Mouse (Mus musculus) heart, embryonic 14.5 days (tissue): ENCODE measurements around the gene Sgcd. TPM values are rescaled to one million over a fixed set of nuclear protein-coding genes. Genes with fewer than 3 reads are reported as not detected.

Experiments used
- ATAC-seq: fragments of 200-750 bp; cut with Nextera tagmentation; 2 replicates; pipeline ENCODE4 v1.8.0; 2017; ENCODE audit warnings: low read depth, moderate TSS enrichment; ENCODE audit not compliant: insufficient number of reproducible peaks, insufficient read depth, low FRiP score
- H3K27ac ChIP-seq, 2 experiments: fragments of 200-500 bp in 1 of 2; fragments of 300-500 bp in 1 of 2; sonication (generic) in 1 of 2; replicated peaks in 1 of 2; 2 replicates each; pipeline ENCODE4 v1.5.1; 2012 to 2014; ENCODE audit warnings: low read depth in 2 of 2, low read length in 2 of 2, control low read depth in 1 of 2, mild to moderate bottlenecking in 1 of 2, mixed read lengths in 1 of 2; ENCODE audit not compliant: control insufficient read depth in 1 of 2, insufficient read depth in 1 of 2
- H3K27me3 ChIP-seq: fragments of 300-500 bp; sonication (generic); 2 replicates; pipeline ENCODE4 v1.6.1; 2014; ENCODE audit warnings: mild to moderate bottlenecking, low read length, control low read depth; ENCODE audit not compliant: control insufficient read depth, insufficient read depth
- H3K36me3 ChIP-seq: fragments of 300-500 bp; sonication (generic); 2 replicates; pipeline ENCODE4 v1.6.1; 2014; ENCODE audit warnings: mild to moderate bottlenecking, control low read depth, low read length, mixed read lengths; ENCODE audit not compliant: control insufficient read depth, insufficient read depth
- H3K4me1 ChIP-seq, 2 experiments: fragments of 200-500 bp in 1 of 2; fragments of 300-500 bp in 1 of 2; sonication (generic) in 1 of 2; 2 replicates each; pipeline ENCODE4 v1.6.1; 2012 to 2014; ENCODE audit warnings: low read length in 2 of 2, control low read depth in 1 of 2, mixed read lengths in 1 of 2; ENCODE audit not compliant: control insufficient read depth in 2 of 2, insufficient read depth in 2 of 2
- H3K4me2 ChIP-seq: fragments of 300-500 bp; sonication (generic); 2 replicates; pipeline ENCODE4 v1.6.1; 2014; ENCODE audit warnings: mild to moderate bottlenecking, low read length
- H3K4me3 ChIP-seq, 2 experiments: fragments of 200-500 bp in 1 of 2; fragments of 300-500 bp in 1 of 2; sonication (generic) in 1 of 2; 2 replicates each; pipeline ENCODE4 v1.5.1; 2012 to 2014; ENCODE audit warnings: low read length in 2 of 2, mild to moderate bottlenecking in 2 of 2, control low read depth in 1 of 2, low read depth in 1 of 2, moderate library complexity in 1 of 2; ENCODE audit not compliant: control insufficient read depth in 1 of 2, insufficient read depth in 1 of 2
- H3K9ac ChIP-seq: fragments of 300-500 bp; sonication (generic); 2 replicates; pipeline ENCODE4 v1.6.1; 2014; ENCODE audit warnings: mild to moderate bottlenecking, low read length
- H3K9me3 ChIP-seq: fragments of 300-500 bp; sonication (generic); 2 replicates; pipeline ENCODE4 v1.6.1; 2016; ENCODE audit warnings: low read length, control low read depth; ENCODE audit not compliant: control insufficient read depth
- WGBS: fragments of 180-500 bp; shearing (Covaris S2); extraction: QIAGEN DNeasy Blood & Tissue Kit; methylation state at CpG from one replicate; pipeline ENCODE4 v1.1.7; 2014; 5-methylcytosine and 5-hydroxymethylcytosine counted together
- polyA plus RNA-seq: library from polyadenylated mRNA; unstranded; fragments of >200 nt; fragmentation: Nextera tagmentation; extraction: Ambion mirVana; gene quantifications from 2 replicates; pipeline ENCODE4 v1.2.1, GENCODE M21; 2014

Gene Sgcd
- polyA plus RNA-seq, 1 experiment from 2014 or later, result 8.9 TPM

- Histone ChIP-seq H3K9me3 (no peaks in the 10 kb centered on the region), H3K4me1 (no peaks in the 10 kb centered on the region), H3K27me3 (no peaks in the 10 kb centered on the region), H3K9ac (no peak overlapping the region), H3K27ac (no peak overlapping the region), H3K4me2 (no peak overlapping the region), H3K36me3 (no peaks in the 10 kb centered on the region), H3K4me3 (no peak overlapping the region)
- ATAC-seq, result no peak
- 61% methylated on average over 1 of the region's 1 CpGs for WGBS
These were observed 293.2 kb downstream of the Sgcd start for GRCm38 (mm10) chr11:47695611-47696010.

- WGBS, result 0% methylated on average over 1 of the region's 1 CpGs
- Histone ChIP-seq H3K9ac (no peak overlapping the region), H3K4me1 (no peaks in the 10 kb centered on the region), H3K36me3 (no peaks in the 10 kb centered on the region), H3K27ac (no peak overlapping the region), H3K4me3 (no peak overlapping the region), H3K27me3 (no peaks in the 10 kb centered on the region), H3K9me3 (no peaks in the 10 kb centered on the region), H3K4me2 (no peak overlapping the region)
- no peak for ATAC-seq
These were observed 330.6 kb downstream of the Sgcd start for GRCm38 (mm10) chr11:47658135-47658534.

GRCm38 (mm10) chr11:47645911-47646310 is 342.9 kb downstream of the Sgcd start:
- no peak overlapping the region for H3K4me2 ChIP-seq
- no peaks in the 10 kb centered on the region for H3K9me3 ChIP-seq
- no peak overlapping the region for H3K27ac ChIP-seq
- no peak overlapping the region for H3K9ac ChIP-seq
- H3K4me1 ChIP-seq, result no peaks in the 10 kb centered on the region
- no peaks in the 10 kb centered on the region for H3K27me3 ChIP-seq
- no peak overlapping the region for H3K4me3 ChIP-seq
- ATAC-seq, result no peak
- H3K36me3 ChIP-seq, result no peaks in the 10 kb centered on the region

GRCm38 (mm10) chr11:47641567-47642259 is 347.1 kb downstream of the Sgcd start:
- no peaks in the 10 kb centered on the region for H3K27me3 ChIP-seq
- ATAC-seq, result no peak
- H3K27ac ChIP-seq, result no peak overlapping the region
- no peak overlapping the region for H3K4me2 ChIP-seq
- H3K36me3 ChIP-seq, result no peaks in the 10 kb centered on the region
- no peaks in the 10 kb centered on the region for H3K4me1 ChIP-seq
- no peak overlapping the region for H3K9ac ChIP-seq
- no peak overlapping the region for H3K4me3 ChIP-seq
- 50% methylated on average over 2 of the region's 2 CpGs for WGBS
- H3K9me3 ChIP-seq, result no peaks in the 10 kb centered on the region

GRCm38 (mm10) chr11:47640556-47640955 is 348.2 kb downstream of the Sgcd start:
- H3K4me3 ChIP-seq, result no peak overlapping the region
- H3K4me2 ChIP-seq, result no peak overlapping the region
- ATAC-seq, result no peak
- no peaks in the 10 kb centered on the region for H3K9me3 ChIP-seq
- no peaks in the 10 kb centered on the region for H3K27me3 ChIP-seq
- H3K4me1 ChIP-seq, result no peaks in the 10 kb centered on the region
- H3K27ac ChIP-seq, result no peak overlapping the region
- no peaks in the 10 kb centered on the region for H3K36me3 ChIP-seq
- WGBS, result 52% methylated on average over 1 of the region's 1 CpGs
- H3K9ac ChIP-seq, result no peak overlapping the region

- no peak for ATAC-seq
- H3K27me3 ChIP-seq, result no peaks in the 10 kb centered on the region
These were observed 358.6 kb downstream of the Sgcd start for GRCm38 (mm10) chr11:47630186-47630585.

GRCm38 (mm10) chr11:47609892-47610291 is 378.9 kb downstream of the Sgcd start:
- Histone ChIP-seq H3K9ac (no peak overlapping the region), H3K4me3 (no peak overlapping the region), H3K27me3 (no peaks in the 10 kb centered on the region), H3K36me3 (no peaks in the 10 kb centered on the region), H3K9me3 (no peaks in the 10 kb centered on the region), H3K4me2 (no peak overlapping the region), H3K4me1 (no peaks in the 10 kb centered on the region), H3K27ac (no peak overlapping the region)
- 72% methylated on average over 4 of the region's 4 CpGs for WGBS
- no peak for ATAC-seq

More at GRCm38 (mm10) chr11:47630186-47630585, 358.6 kb downstream of the Sgcd start:
- Histone ChIP-seq H3K9ac (no peak overlapping the region), H3K9me3 (no peaks in the 10 kb centered on the region), H3K36me3 (no peaks in the 10 kb centered on the region), H3K4me2 (no peak overlapping the region), H3K4me1 (no peaks in the 10 kb centered on the region), H3K27ac (no peak overlapping the region), H3K4me3 (no peak overlapping the region)
- WGBS, result 82% methylated on average over 2 of the region's 2 CpGs

- Histone ChIP-seq H3K4me1 (no peaks in the 10 kb centered on the region), H3K4me2 (no peak overlapping the region), H3K27me3 (no peaks in the 10 kb centered on the region), H3K36me3 (no peaks in the 10 kb centered on the region), H3K27ac (no peak overlapping the region), H3K4me3 (no peak overlapping the region), H3K9me3 (no peaks in the 10 kb centered on the region), H3K9ac (no peak overlapping the region)
- 69% methylated on average over 4 of the region's 4 CpGs for WGBS
- no peak for ATAC-seq
These were observed 414.1 kb downstream of the Sgcd start for GRCm38 (mm10) chr11:47574635-47575034.
